Mouse (Mus musculus) hindbrain, embryonic 13.5 days (tissue): ENCODE measurements around the gene Prkg1. TPM values are rescaled to one million over a fixed set of nuclear protein-coding genes. Genes with fewer than 3 reads are reported as not detected.

Experiments used
- ATAC-seq: fragments of 200-750 bp; cut with Nextera tagmentation; 2 replicates; pipeline ENCODE4 v1.8.0; 2017; ENCODE audit warnings: moderate TSS enrichment; ENCODE audit not compliant: low FRiP score
- H3K27ac ChIP-seq: fragments of 300-500 bp; sonication (generic); 2 replicates; pipeline ENCODE4 v1.5.1; 2015; ENCODE audit warnings: inconsistent platforms, mild to moderate bottlenecking, moderate library complexity
- H3K27me3 ChIP-seq: fragments of 300-500 bp; sonication (generic); 2 replicates; pipeline ENCODE4 v1.6.1; 2015; ENCODE audit warnings: mild to moderate bottlenecking, inconsistent platforms
- H3K36me3 ChIP-seq: fragments of 300-500 bp; sonication (generic); 2 replicates; pipeline ENCODE4 v1.6.1; 2015; ENCODE audit warnings: mild to moderate bottlenecking, inconsistent platforms
- H3K4me1 ChIP-seq: fragments of 300-500 bp; sonication (generic); replicated peaks from 2 replicates; pipeline ENCODE4 v1.6.1; 2015; ENCODE audit warnings: inconsistent platforms
- H3K4me2 ChIP-seq: fragments of 300-500 bp; sonication (generic); 2 replicates; pipeline ENCODE4 v1.6.1; 2015; ENCODE audit warnings: inconsistent platforms, mild to moderate bottlenecking, moderate library complexity
- H3K4me3 ChIP-seq: fragments of 300-500 bp; sonication (generic); 2 replicates; pipeline ENCODE4 v1.5.1; 2015; ENCODE audit warnings: mild to moderate bottlenecking, inconsistent platforms
- H3K9ac ChIP-seq: fragments of 300-500 bp; sonication (generic); 2 replicates; pipeline ENCODE4 v1.6.1; 2015; ENCODE audit warnings: mild to moderate bottlenecking, inconsistent platforms
- H3K9me3 ChIP-seq: fragments of 300-500 bp; sonication (generic); 2 replicates; pipeline ENCODE4 v1.6.1; 2016; ENCODE audit warnings: inconsistent platforms
- WGBS: fragments of 180-500 bp; shearing (Covaris S2); methylation state at CpG from one replicate; pipeline ENCODE4 v1.1.7; 2015; 5-methylcytosine and 5-hydroxymethylcytosine counted together
- polyA plus RNA-seq: library from polyadenylated mRNA; unstranded; fragments of >200 nt; fragmentation: Nextera tagmentation; extraction: Ambion mirVana; gene quantifications from 2 replicates; pipeline ENCODE4 v1.2.1, GENCODE M21; 2015

Prkg1 gene
- polyA plus RNA-seq, 1 experiment from 2014 or later: 4.2 TPM

- ATAC-seq: no peak
- H3K4me1 ChIP-seq: no peaks in the 10 kb centered on the region
- no peaks in the 10 kb centered on the region for H3K9me3 ChIP-seq
- no peaks in the 10 kb centered on the region for H3K27me3 ChIP-seq
- 61% methylated on average over 4 of the region's 4 CpGs for WGBS
- H3K4me3 ChIP-seq: no peak overlapping the region
- no peak overlapping the region for H3K4me2 ChIP-seq
- H3K36me3 ChIP-seq: no peaks in the 10 kb centered on the region
- no peak overlapping the region for H3K9ac ChIP-seq
- H3K27ac ChIP-seq: no peak overlapping the region
Observed at GRCm38 (mm10) chr19:31489606-31490005, 275.2 kb downstream of the Prkg1 start.

GRCm38 (mm10) chr19:31471766-31472165 lies 293.1 kb downstream of the Prkg1 start:
- H3K9me3 ChIP-seq: no peaks in the 10 kb centered on the region
- no peak overlapping the region for H3K27ac ChIP-seq
- 27% methylated on average over 1 of the region's 1 CpGs for whole genome bisulfite sequencing
- H3K9ac ChIP-seq: no peak overlapping the region
- H3K27me3 ChIP-seq: no peaks in the 10 kb centered on the region
- H3K4me3 ChIP-seq: no peak overlapping the region
- no peak overlapping the region for H3K4me2 ChIP-seq
- H3K36me3 ChIP-seq: no peaks in the 10 kb centered on the region
- ATAC-seq: no peak
- 0 out of 2 replicates have a peak, but pooled peaks cover 3% of the 10 kb centered on the region for H3K4me1 ChIP-seq

GRCm38 (mm10) chr19:31460188-31460587 lies 304.6 kb downstream of the Prkg1 start:
- Histone ChIP-seq H3K4me2 (no peak overlapping the region), H3K9me3 (no peaks in the 10 kb centered on the region), H3K27ac (no peak overlapping the region), H3K4me1 (no peaks in the 10 kb centered on the region), H3K27me3 (no peaks in the 10 kb centered on the region), H3K9ac (no peak overlapping the region), H3K36me3 (no peaks in the 10 kb centered on the region), H3K4me3 (no peak overlapping the region)
- no peak for ATAC-seq

- no peak overlapping the region for H3K4me2 ChIP-seq
- 87% methylated on average over 1 of the region's 1 CpGs for WGBS
- no peak overlapping the region for H3K4me3 ChIP-seq
- H3K27ac ChIP-seq: no peak overlapping the region
- H3K9me3 ChIP-seq: no peaks in the 10 kb centered on the region
- H3K27me3 ChIP-seq: no peaks in the 10 kb centered on the region
- H3K4me1 ChIP-seq: no peaks in the 10 kb centered on the region
- ATAC-seq: no peak
- no peaks in the 10 kb centered on the region for H3K36me3 ChIP-seq
- H3K9ac ChIP-seq: no peak overlapping the region
Observed at GRCm38 (mm10) chr19:31444101-31444500, 320.7 kb downstream of the Prkg1 start.

GRCm38 (mm10) chr19:31442311-31442710 lies 322.5 kb downstream of the Prkg1 start:
- 79% methylated on average over 3 of the region's 3 CpGs for WGBS
- H3K4me3 ChIP-seq: no peak overlapping the region

GRCm38 (mm10) chr19:31433446-31433845 lies 331.4 kb downstream of the Prkg1 start:
- no peak overlapping the region for H3K4me3 ChIP-seq
- no peaks in the 10 kb centered on the region for H3K36me3 ChIP-seq
- 82% methylated on average over 1 of the region's 1 CpGs for WGBS
- no peak overlapping the region for H3K4me2 ChIP-seq
- H3K9me3 ChIP-seq: no peaks in the 10 kb centered on the region
- H3K9ac ChIP-seq: no peak overlapping the region
- H3K4me1 ChIP-seq: no peaks in the 10 kb centered on the region
- no peak for ATAC-seq
- no peak overlapping the region for H3K27ac ChIP-seq
- no peaks in the 10 kb centered on the region for H3K27me3 ChIP-seq

More at GRCm38 (mm10) chr19:31442311-31442710, 322.5 kb downstream of the Prkg1 start:
- Histone ChIP-seq H3K9ac (no peak overlapping the region), H3K4me1 (no peaks in the 10 kb centered on the region), H3K27ac (no peak overlapping the region), H3K9me3 (no peaks in the 10 kb centered on the region), H3K27me3 (no peaks in the 10 kb centered on the region), H3K4me2 (no peak overlapping the region), H3K36me3 (no peaks in the 10 kb centered on the region)
- ATAC-seq: no peak

- Histone ChIP-seq H3K4me2 (no peak overlapping the region), H3K9me3 (no peaks in the 10 kb centered on the region), H3K4me1 (no peaks in the 10 kb centered on the region), H3K36me3 (no peaks in the 10 kb centered on the region), H3K27ac (no peak overlapping the region), H3K27me3 (no peaks in the 10 kb centered on the region), H3K9ac (no peak overlapping the region), H3K4me3 (no peak overlapping the region)
- WGBS: 71% methylated on average over 2 of the region's 2 CpGs
- no peak for ATAC-seq
Observed at GRCm38 (mm10) chr19:31431411-31431810, 333.4 kb downstream of the Prkg1 start.

- Histone ChIP-seq H3K27ac (no peak overlapping the region), H3K36me3 (no peaks in the 10 kb centered on the region), H3K9me3 (no peaks in the 10 kb centered on the region), H3K4me1 (peaks cover 12% of the 10 kb centered on the region), H3K27me3 (no peaks in the 10 kb centered on the region), H3K4me3 (no peak overlapping the region), H3K4me2 (no peak overlapping the region), H3K9ac (no peak overlapping the region)
- ATAC-seq: no peak
- 73% methylated on average over 5 of the region's 5 CpGs for WGBS
Observed at GRCm38 (mm10) chr19:31426142-31426541, 338.7 kb downstream of the Prkg1 start.

- Histone ChIP-seq H3K9ac (no peak overlapping the region), H3K4me2 (peak overlapping the region; percentile 25), H3K4me1 (peaks cover 12% of the 10 kb centered on the region), H3K4me3 (no peak overlapping the region), H3K36me3 (no peaks in the 10 kb centered on the region), H3K27ac (0 out of 2 replicates have a peak overlapping the region, but pooled peaks have one; percentile 23), H3K27me3 (no peaks in the 10 kb centered on the region), H3K9me3 (no peaks in the 10 kb centered on the region)
- 47% methylated on average over 9 of the region's 9 CpGs for WGBS
- ATAC-seq: no peak
Observed at GRCm38 (mm10) chr19:31425199-31425598, 339.6 kb downstream of the Prkg1 start.

- Histone ChIP-seq H3K9ac (no peak overlapping the region), H3K9me3 (no peaks in the 10 kb centered on the region), H3K27ac (no peak overlapping the region), H3K27me3 (no peaks in the 10 kb centered on the region), H3K36me3 (no peaks in the 10 kb centered on the region), H3K4me1 (peaks cover 12% of the 10 kb centered on the region), H3K4me3 (no peak overlapping the region), H3K4me2 (no peak overlapping the region)
- WGBS: 78% methylated on average over 5 of the region's 5 CpGs
- no peak for ATAC-seq
Observed at GRCm38 (mm10) chr19:31424319-31424718, 340.5 kb downstream of the Prkg1 start.

- no peak for ATAC-seq
- WGBS: 90% methylated on average over 7 of the region's 7 CpGs
Observed at GRCm38 (mm10) chr19:31413571-31413970, 351.3 kb downstream of the Prkg1 start.

GRCm38 (mm10) chr19:31396096-31396495 lies 368.7 kb downstream of the Prkg1 start:
- no peak overlapping the region for H3K27ac ChIP-seq

More at GRCm38 (mm10) chr19:31413571-31413970, 351.3 kb downstream of the Prkg1 start:
- Histone ChIP-seq H3K36me3 (no peaks in the 10 kb centered on the region), H3K4me3 (no peak overlapping the region), H3K9me3 (no peaks in the 10 kb centered on the region), H3K9ac (no peak overlapping the region), H3K27ac (no peak overlapping the region), H3K4me2 (no peak overlapping the region), H3K4me1 (no peaks in the 10 kb centered on the region), H3K27me3 (no peaks in the 10 kb centered on the region)

GRCm38 (mm10) chr19:31385353-31385752 lies 379.5 kb downstream of the Prkg1 start:
- 87% methylated on average over 3 of the region's 3 CpGs for WGBS
- H3K9ac ChIP-seq: no peak overlapping the region
- no peaks in the 10 kb centered on the region for H3K27me3 ChIP-seq
- no peaks in the 10 kb centered on the region for H3K36me3 ChIP-seq
- no peak for ATAC-seq
- no peaks in the 10 kb centered on the region for H3K9me3 ChIP-seq
- H3K27ac ChIP-seq: no peak overlapping the region
- no peak overlapping the region for H3K4me2 ChIP-seq
- peaks cover 3% of the 10 kb centered on the region; the same call in 1 of the 2 replicates for H3K4me1 ChIP-seq
- H3K4me3 ChIP-seq: no peak overlapping the region

More at GRCm38 (mm10) chr19:31396096-31396495, 368.7 kb downstream of the Prkg1 start:
- H3K9me3 ChIP-seq: no peaks in the 10 kb centered on the region
- H3K4me2 ChIP-seq: no peak overlapping the region
- H3K36me3 ChIP-seq: no peaks in the 10 kb centered on the region
- H3K4me3 ChIP-seq: no peak overlapping the region
- ATAC-seq: no peak
- H3K9ac ChIP-seq: no peak overlapping the region
- no peaks in the 10 kb centered on the region for H3K4me1 ChIP-seq
- WGBS: 83% methylated on average over 1 of the region's 1 CpGs
- H3K27me3 ChIP-seq: no peaks in the 10 kb centered on the region
